Mouse (Mus musculus) embryonic facial prominence, embryonic 13.5 days (tissue): ENCODE measurements at regions not wholly inside any gene's neighbourhood (a gene's known extent, or its start where the extent isn't known, plus 50 kb on each side); places are given as distances from the start of the nearest gene placed in this dataset.
A peak's percentile ranks its signal among the peaks of the same experiment; 100 is the strongest.

Source experiments
- ATAC-seq: fragments of 200-750 bp; cut with Nextera tagmentation; 2 replicates; pipeline ENCODE4 v1.8.0; 2017; ENCODE audit warnings: low read depth; ENCODE audit not compliant: insufficient number of reproducible peaks, insufficient read depth, low FRiP score, low TSS enrichment
- H3K27ac ChIP-seq: fragments of 300-500 bp; sonication (generic); 2 replicates; pipeline ENCODE4 v1.5.1; 2015; ENCODE audit warnings: moderate library complexity, mild to moderate bottlenecking, inconsistent platforms
- H3K27me3 ChIP-seq: fragments of 300-500 bp; sonication (generic); 2 replicates; pipeline ENCODE4 v1.6.1; 2015; ENCODE audit warnings: mild to moderate bottlenecking, inconsistent platforms
- H3K36me3 ChIP-seq: fragments of 300-500 bp; sonication (generic); 2 replicates; pipeline ENCODE4 v1.6.1; 2015; ENCODE audit warnings: mild to moderate bottlenecking, inconsistent platforms
- H3K4me1 ChIP-seq: fragments of 300-500 bp; sonication (generic); 2 replicates; pipeline ENCODE4 v1.6.1; 2015; ENCODE audit warnings: inconsistent platforms
- H3K4me2 ChIP-seq: fragments of 300-500 bp; sonication (generic); 2 replicates; pipeline ENCODE4 v1.6.1; 2015; ENCODE audit warnings: moderate library complexity, mild to moderate bottlenecking, inconsistent platforms
- H3K4me3 ChIP-seq: fragments of 300-500 bp; sonication (generic); 2 replicates; pipeline ENCODE4 v1.5.1; 2015; ENCODE audit warnings: mild to moderate bottlenecking, inconsistent platforms
- H3K9ac ChIP-seq: fragments of 300-500 bp; sonication (generic); 2 replicates; pipeline ENCODE4 v1.6.1; 2015; ENCODE audit warnings: mild to moderate bottlenecking, inconsistent platforms
- H3K9me3 ChIP-seq: fragments of 300-500 bp; sonication (generic); 2 replicates; pipeline ENCODE4 v1.6.1; 2016; ENCODE audit warnings: inconsistent platforms
- WGBS: fragments of 180-500 bp; shearing (Covaris S2); methylation state at CpG from one replicate; pipeline ENCODE4 v1.1.7; 2015; ENCODE audit warnings: mixed read lengths; 5-methylcytosine and 5-hydroxymethylcytosine counted together

GRCm38 (mm10) chr11:20930045-20930444 is 99.2 kb upstream of the Lgalsl start:
- Histone ChIP-seq H3K9ac (no peak overlapping the region), H3K4me1 (no peaks in the 10 kb centered on the region), H3K4me2 (no peak overlapping the region), H3K9me3 (no peaks in the 10 kb centered on the region), H3K27ac (no peak overlapping the region), H3K4me3 (no peak overlapping the region), H3K27me3 (no peaks in the 10 kb centered on the region), H3K36me3 (no peaks in the 10 kb centered on the region)
- 52% methylated on average over 2 of the region's 2 CpGs for WGBS
- 0 out of 2 replicates have a peak, but pooled peaks have one; percentile 43 for ATAC-seq

GRCm38 (mm10) chr11:20930573-20930972 is 99.7 kb upstream of the Lgalsl start:
- no peak for ATAC-seq
- 88% methylated on average over 5 of the region's 5 CpGs for WGBS

GRCm38 (mm10) chr11:20934191-20935062 is 103.6 kb upstream of the Lgalsl start:
- H3K4me2 ChIP-seq, result no peak overlapping the region
- H3K9ac ChIP-seq, result no peak overlapping the region
- no peak overlapping the region for H3K4me3 ChIP-seq
- no peak overlapping the region for H3K27ac ChIP-seq
- ATAC-seq, result no peak
- H3K4me1 ChIP-seq, result no peaks in the 10 kb centered on the region
- H3K9me3 ChIP-seq, result no peaks in the 10 kb centered on the region
- H3K36me3 ChIP-seq, result no peaks in the 10 kb centered on the region
- WGBS, result 56% methylated on average over 2 of the region's 2 CpGs
- no peaks in the 10 kb centered on the region for H3K27me3 ChIP-seq

More at GRCm38 (mm10) chr11:20930573-20930972, 99.7 kb upstream of the Lgalsl start:
- Histone ChIP-seq H3K27ac (no peak overlapping the region), H3K9ac (no peak overlapping the region), H3K36me3 (no peaks in the 10 kb centered on the region), H3K4me1 (no peaks in the 10 kb centered on the region), H3K4me3 (no peak overlapping the region), H3K27me3 (no peaks in the 10 kb centered on the region), H3K4me2 (no peak overlapping the region), H3K9me3 (no peaks in the 10 kb centered on the region)

- Histone ChIP-seq H3K9ac (no peak overlapping the region), H3K4me2 (no peak overlapping the region), H3K27me3 (no peaks in the 10 kb centered on the region), H3K9me3 (no peaks in the 10 kb centered on the region), H3K27ac (no peak overlapping the region), H3K4me3 (no peak overlapping the region), H3K36me3 (no peaks in the 10 kb centered on the region), H3K4me1 (no peaks in the 10 kb centered on the region)
- ATAC-seq, result no peak
Observed at GRCm38 (mm10) chr11:20935063-20935370, 104.2 kb upstream of the Lgalsl start.

GRCm38 (mm10) chr11:20935910-20936309 is 105.1 kb upstream of the Lgalsl start:
- H3K4me2 ChIP-seq, result no peak overlapping the region
- no peaks in the 10 kb centered on the region for H3K27me3 ChIP-seq
- no peak overlapping the region for H3K27ac ChIP-seq
- no peak for ATAC-seq
- H3K9ac ChIP-seq, result no peak overlapping the region
- H3K36me3 ChIP-seq, result no peaks in the 10 kb centered on the region
- no peak overlapping the region for H3K4me3 ChIP-seq
- WGBS, result 86% methylated on average over 2 of the region's 2 CpGs
- no peaks in the 10 kb centered on the region for H3K4me1 ChIP-seq
- H3K9me3 ChIP-seq, result no peaks in the 10 kb centered on the region

- no peaks in the 10 kb centered on the region for H3K4me1 ChIP-seq
- H3K36me3 ChIP-seq, result no peaks in the 10 kb centered on the region
- no peaks in the 10 kb centered on the region for H3K27me3 ChIP-seq
- H3K4me3 ChIP-seq, result no peak overlapping the region
- H3K9ac ChIP-seq, result no peak overlapping the region
- ATAC-seq, result no peak
- no peak overlapping the region for H3K27ac ChIP-seq
- no peaks in the 10 kb centered on the region for H3K9me3 ChIP-seq
- WGBS, result 73% methylated on average over 1 of the region's 1 CpGs
- H3K4me2 ChIP-seq, result no peak overlapping the region
Observed at GRCm38 (mm10) chr11:20936996-20937395, 106.1 kb upstream of the Lgalsl start.

GRCm38 (mm10) chr11:20937942-20938341 is 107.1 kb upstream of the Lgalsl start:
- Histone ChIP-seq H3K4me1 (no peaks in the 10 kb centered on the region), H3K4me3 (no peak overlapping the region), H3K4me2 (no peak overlapping the region), H3K27ac (no peak overlapping the region), H3K9me3 (no peaks in the 10 kb centered on the region), H3K36me3 (no peaks in the 10 kb centered on the region), H3K27me3 (no peaks in the 10 kb centered on the region), H3K9ac (no peak overlapping the region)
- no peak for ATAC-seq
- WGBS, result 83% methylated on average over 4 of the region's 4 CpGs

GRCm38 (mm10) chr11:20939644-20940043 is 108.8 kb upstream of the Lgalsl start:
- Histone ChIP-seq H3K9me3 (no peaks in the 10 kb centered on the region), H3K4me1 (no peaks in the 10 kb centered on the region), H3K27ac (no peak overlapping the region), H3K36me3 (no peaks in the 10 kb centered on the region), H3K4me3 (no peak overlapping the region), H3K9ac (no peak overlapping the region), H3K27me3 (no peaks in the 10 kb centered on the region), H3K4me2 (no peak overlapping the region)
- ATAC-seq, result no peak
- WGBS, result 76% methylated on average over 4 of the region's 4 CpGs

- 34% methylated on average over 4 of the region's 4 CpGs for WGBS
- H3K4me1 ChIP-seq, result no peaks in the 10 kb centered on the region
- H3K27me3 ChIP-seq, result no peaks in the 10 kb centered on the region
- H3K9me3 ChIP-seq, result no peaks in the 10 kb centered on the region
- H3K36me3 ChIP-seq, result no peaks in the 10 kb centered on the region
- no peak overlapping the region for H3K4me3 ChIP-seq
- H3K4me2 ChIP-seq, result no peak overlapping the region
- no peak for ATAC-seq
- no peak overlapping the region for H3K9ac ChIP-seq
- no peak overlapping the region for H3K27ac ChIP-seq
Observed at GRCm38 (mm10) chr11:20941546-20941945, 110.7 kb upstream of the Lgalsl start.

GRCm38 (mm10) chr11:20955561-20955960 is 124.7 kb upstream of the Lgalsl start:
- no peaks in the 10 kb centered on the region for H3K36me3 ChIP-seq
- no peak overlapping the region for H3K4me2 ChIP-seq
- H3K9me3 ChIP-seq, result no peaks in the 10 kb centered on the region
- H3K27me3 ChIP-seq, result no peaks in the 10 kb centered on the region
- WGBS, result 40% methylated on average over 8 of the region's 8 CpGs
- no peak overlapping the region for H3K4me3 ChIP-seq
- H3K9ac ChIP-seq, result no peak overlapping the region
- no peak for ATAC-seq
- H3K4me1 ChIP-seq, result peaks cover 21% of the 10 kb centered on the region
- no peak overlapping the region for H3K27ac ChIP-seq

- WGBS, result 38% methylated on average over 2 of the region's 2 CpGs
- H3K9me3 ChIP-seq, result no peaks in the 10 kb centered on the region
- H3K4me3 ChIP-seq, result no peak overlapping the region
- H3K27me3 ChIP-seq, result no peaks in the 10 kb centered on the region
- ATAC-seq, result no peak
- peak overlapping the region; percentile 8; the same call in 1 of the 2 replicates for H3K9ac ChIP-seq
- H3K27ac ChIP-seq, result no peak overlapping the region
- H3K4me1 ChIP-seq, result peaks cover 21% of the 10 kb centered on the region
- no peaks in the 10 kb centered on the region for H3K36me3 ChIP-seq
- no peak overlapping the region for H3K4me2 ChIP-seq
Observed at GRCm38 (mm10) chr11:20957766-20958165, 126.9 kb upstream of the Lgalsl start.

- 8% methylated on average over 5 of the region's 5 CpGs for WGBS
- no peak overlapping the region for H3K4me2 ChIP-seq
- no peak overlapping the region for H3K4me3 ChIP-seq
- no peaks in the 10 kb centered on the region for H3K9me3 ChIP-seq
- ATAC-seq, result no peak
- H3K27ac ChIP-seq, result no peak overlapping the region
- no peaks in the 10 kb centered on the region for H3K27me3 ChIP-seq
- H3K36me3 ChIP-seq, result no peaks in the 10 kb centered on the region
- H3K4me1 ChIP-seq, result peaks cover 21% of the 10 kb centered on the region
- peak overlapping the region; percentile 8; the same call in 1 of the 2 replicates for H3K9ac ChIP-seq
Observed at GRCm38 (mm10) chr11:20958233-20958632, 127.4 kb upstream of the Lgalsl start.
